ENCODE assay signal across 11 mouse cellular contexts in genomic region chr15:36345413-36345812, GRCm38 (mm10).
A peak's percentile ranks its signal among the peaks of the same experiment; 100 is the strongest.
DNase-seq lines count a peak whose midpoint lies in the region; ATAC-seq and TF ChIP-seq lines count a peak whose summit lies in the region.
"Had no signal": no experiment of that assay in that cellular context is flagged by ENCODE, and none has a peak within 500 bp of the region (broad histone marks: within the 10 kb centered on the region; RNA-seq: fewer than 3 reads in every experiment).

No protein-coding gene starts in this region.

- TF ChIP-seq CTCF in forebrain, postnatal 0 days (IDR thresholded peaks at IDR 0.05; ENCODE audit: low read depth): no peak
- TF ChIP-seq CTCF in left cerebral cortex, adult 2 months (IDR thresholded peaks at IDR 0.05): no peak

- H3K27ac ChIP-seq in forebrain, postnatal 0 days (ENCODE audit: low read depth, low read length): no peak overlapping the region
- H3K27ac ChIP-seq in forebrain, embryonic 11.5 days (ENCODE audit: low read depth, low read length): no peak overlapping the region
- no peak overlapping the region for H3K27ac ChIP-seq in left cerebral cortex, adult 2 months
- H3K27ac ChIP-seq in lung, embryonic 16.5 days (ENCODE audit: low read length): no peak overlapping the region
- H3K27ac ChIP-seq: liver, embryonic 15.5 days; stomach, postnatal 0 days had no signal

- peak; percentile 51; the same call in 1 of the 2 replicates for ATAC-seq in forebrain, postnatal 0 days
- ATAC-seq in forebrain, embryonic 11.5 days (replicated peaks; ENCODE audit: low FRiP score): no peak
- ATAC-seq in lung, embryonic 16.5 days (ENCODE audit: low read depth): peak; percentile 39; the same call in 1 of the 2 replicates
- ATAC-seq in granulocyte monocyte progenitor cell, adult 5-6 weeks (replicated peaks; ENCODE audit: poor library complexity, severe bottlenecking): no peak

- no peaks in the 10 kb centered on the region for H3K4me1 ChIP-seq in forebrain, postnatal 0 days (ENCODE audit: insufficient read depth)
- H3K4me1 ChIP-seq in forebrain, embryonic 11.5 days (replicated peaks; ENCODE audit: control insufficient read depth, insufficient read depth, low read length): no peaks in the 10 kb centered on the region
- H3K4me1 ChIP-seq in lung, embryonic 16.5 days (replicated peaks; ENCODE audit: control insufficient read depth, insufficient read depth, low read length): peaks cover 19% of the 10 kb centered on the region

- no peaks in the 10 kb centered on the region for H3K9me3 ChIP-seq in forebrain, postnatal 0 days (ENCODE audit: low read length)
- no peaks in the 10 kb centered on the region for H3K9me3 ChIP-seq in forebrain, embryonic 11.5 days (ENCODE audit: control insufficient read depth, low read length)
- no peaks in the 10 kb centered on the region for H3K9me3 ChIP-seq in lung, embryonic 16.5 days (ENCODE audit: control insufficient read depth, low read length)
- H3K9me3 ChIP-seq: liver, embryonic 15.5 days had no signal

- H3K4me3 ChIP-seq in forebrain, postnatal 0 days (ENCODE audit: low read depth, low read length): no peak overlapping the region
- H3K4me3 ChIP-seq in forebrain, embryonic 11.5 days (ENCODE audit: low read depth, low read length): no peak overlapping the region
- H3K4me3 ChIP-seq in left cerebral cortex, adult 2 months: no peak overlapping the region
- H3K4me3 ChIP-seq in lung, embryonic 16.5 days (ENCODE audit: low read length): no peak overlapping the region
- H3K4me3 ChIP-seq: liver, embryonic 15.5 days had no signal

- no peaks in the 10 kb centered on the region for H3K36me3 ChIP-seq in forebrain, postnatal 0 days (ENCODE audit: insufficient read depth)
- no peaks in the 10 kb centered on the region for H3K36me3 ChIP-seq in forebrain, embryonic 11.5 days (ENCODE audit: control insufficient read depth, insufficient read depth, low read length)
- H3K36me3 ChIP-seq in lung, embryonic 16.5 days (ENCODE audit: control insufficient read depth, insufficient read depth, low read length): no peaks in the 10 kb centered on the region
- H3K36me3 ChIP-seq: liver, embryonic 15.5 days had no signal

- 50% methylated on average over 4 of the region's 4 CpGs for WGBS in forebrain, postnatal 0 days
- WGBS in forebrain, embryonic 11.5 days: 93% methylated on average over 4 of the region's 4 CpGs
- WGBS in lung, embryonic 16.5 days: 53% methylated on average over 4 of the region's 4 CpGs

- no peaks in the 10 kb centered on the region for H3K27me3 ChIP-seq in forebrain, postnatal 0 days (ENCODE audit: insufficient read depth, low read length)
- H3K27me3 ChIP-seq in forebrain, embryonic 11.5 days (ENCODE audit: control insufficient read depth, insufficient read depth, low read length): no peaks in the 10 kb centered on the region
- H3K27me3 ChIP-seq in lung, embryonic 16.5 days (ENCODE audit: control insufficient read depth, insufficient read depth, low read depth, low read length): no peaks in the 10 kb centered on the region

- DNase-seq in forebrain, postnatal 0 days: peak; percentile 22
- DNase-seq in forebrain, embryonic 11.5 days (ENCODE audit: low spot score): no peak
- peak; percentile 25 to 40 for DNase-seq in left cerebral cortex, adult 2 months (ENCODE audit: extremely low spot score in 1 of 2, low spot score in 2 of 2)
- no peak for DNase-seq in left cerebral cortex, postnatal 4 days
- peak; percentile 29 to 35 for DNase-seq in right cerebral cortex, postnatal 36 days (ENCODE audit: low spot score in 2 of 2)
- no peak for DNase-seq in kidney, adult 18-20 months
- DNase-seq: layer of hippocampus, postnatal 36 days had no signal

- H3K4me2 ChIP-seq in forebrain, postnatal 0 days (ENCODE audit: low read depth): no peak overlapping the region
- H3K4me2 ChIP-seq in forebrain, embryonic 11.5 days (ENCODE audit: low read depth, low read length, severe bottlenecking): no peak overlapping the region
- no peak overlapping the region for H3K4me2 ChIP-seq in lung, embryonic 16.5 days (ENCODE audit: low read depth, low read length)
- H3K4me2 ChIP-seq: liver, embryonic 15.5 days had no signal

- intact Hi-C loops in left cerebral cortex, adult 2 months (cut with DNase I): no loop called here
- intact Hi-C loops in left cerebral cortex, postnatal 4 days (cut with DNase I): no loop called here

- no peak overlapping the region for H3K9ac ChIP-seq in forebrain, postnatal 0 days
- no peak overlapping the region for H3K9ac ChIP-seq in forebrain, embryonic 11.5 days (ENCODE audit: low read length)
- H3K9ac ChIP-seq in lung, embryonic 16.5 days (ENCODE audit: low read length): no peak overlapping the region
- H3K9ac ChIP-seq: liver, embryonic 15.5 days had no signal

Comparison
In these comparisons a context has a peak if more than half of its experiments do, and no peak if none do; other contexts are left out.
1. ATAC-seq: peak in forebrain, postnatal 0 days (single experiment) and lung, embryonic 16.5 days (single experiment); none in forebrain, embryonic 11.5 days (single experiment) and granulocyte monocyte progenitor cell, adult 5-6 weeks (single experiment).
2. DNase-seq: peak in forebrain, postnatal 0 days (single experiment), left cerebral cortex, adult 2 months (2 of 2) and right cerebral cortex, postnatal 36 days (2 of 2); none in forebrain, embryonic 11.5 days (single experiment), left cerebral cortex, postnatal 4 days (single experiment) and kidney, adult 18-20 months (single experiment).